Mouse (Mus musculus) cerebellum, postnatal 25 days (tissue): Measurements from ENCODE around the gene Smco3.
"Not testable (repeated sequence)": the region's sequence is repeated elsewhere in the genome, so short reads cannot be mapped to it uniquely, and the experiment has no call there.

Source experiments
- DNase-seq, 2 experiments: peaks; one replicate each; pipeline ENCODE4 v3.0.0; 2021; ENCODE audit warnings: mixed read lengths in 2 of 2

Smco3 gene

DNA sequence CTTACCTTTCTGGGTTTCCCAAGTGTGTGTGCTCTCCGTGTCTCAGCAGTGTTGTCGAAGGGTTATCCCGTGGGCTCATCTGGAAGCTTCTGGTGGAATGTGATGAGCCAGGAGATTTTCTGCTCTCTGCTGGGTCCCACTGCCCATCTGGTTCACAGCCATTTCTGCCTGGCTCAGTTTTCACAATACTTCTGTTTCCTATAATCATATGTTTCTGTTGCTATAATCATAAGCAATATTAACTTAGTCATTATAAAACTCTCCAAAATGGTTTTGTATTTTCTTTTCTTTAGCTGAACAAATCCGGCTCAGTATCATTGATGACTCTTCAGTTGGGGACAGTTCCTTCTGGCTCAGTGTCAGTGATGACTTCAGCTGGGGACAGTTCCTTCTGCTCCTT lies at the start of gene Smco3:
Gene Smco3, minus strand, starts transcription at position 101 of the 400 bp plus-strand sequence.
- DNase-seq, result no peak

DNA sequence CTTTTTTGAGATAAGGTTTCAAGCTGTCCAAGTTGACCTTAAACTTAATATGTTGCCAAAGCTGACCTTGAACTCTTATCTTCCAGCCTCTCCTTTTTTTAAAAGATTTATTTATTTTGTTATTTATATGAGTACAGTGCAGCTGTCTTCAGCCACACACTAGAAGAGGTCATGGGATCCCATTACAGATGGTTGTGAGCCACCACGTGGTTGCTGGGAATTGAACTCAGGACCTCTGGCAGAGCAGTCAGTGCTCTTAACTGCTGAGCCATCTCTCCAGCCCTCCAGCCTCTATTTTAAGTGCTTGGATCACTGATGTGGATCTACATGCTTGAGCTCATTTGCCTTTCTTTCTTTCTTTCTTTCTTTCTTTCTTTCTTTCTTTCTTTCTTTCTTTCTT lies 49.5 kb upstream of the Smco3 start:
- not testable (repeated sequence) for DNase-seq

- DNase-seq, result no peak
Measured at GRCm38 (mm10) chr6:136883961-136884360, 48.7 kb upstream of the Smco3 start.

DNA sequence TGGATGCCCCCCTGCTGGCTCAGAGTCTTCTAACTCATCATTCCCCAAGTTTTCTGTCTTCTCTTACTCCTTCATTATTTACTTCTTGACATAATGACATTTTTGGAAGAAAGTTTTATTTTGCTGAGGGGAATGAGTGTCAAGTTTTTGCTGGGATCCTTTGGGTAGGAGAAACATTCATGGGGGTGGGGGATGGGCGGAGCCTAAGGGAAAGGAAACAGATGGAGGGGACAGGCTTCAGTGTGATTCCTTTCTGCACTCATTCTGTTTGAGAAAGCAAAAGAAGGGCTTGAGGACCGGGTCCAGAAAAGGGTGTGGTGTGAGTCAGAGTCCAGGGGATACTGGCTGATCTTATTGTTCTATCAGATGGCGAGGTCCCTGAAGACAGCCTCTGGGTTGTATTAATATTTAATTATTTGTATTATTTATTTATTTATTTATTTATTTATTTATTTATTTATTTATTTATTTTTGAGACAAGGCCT lies 48.2 kb upstream of the Smco3 start:
- no peak for DNase-seq

DNA sequence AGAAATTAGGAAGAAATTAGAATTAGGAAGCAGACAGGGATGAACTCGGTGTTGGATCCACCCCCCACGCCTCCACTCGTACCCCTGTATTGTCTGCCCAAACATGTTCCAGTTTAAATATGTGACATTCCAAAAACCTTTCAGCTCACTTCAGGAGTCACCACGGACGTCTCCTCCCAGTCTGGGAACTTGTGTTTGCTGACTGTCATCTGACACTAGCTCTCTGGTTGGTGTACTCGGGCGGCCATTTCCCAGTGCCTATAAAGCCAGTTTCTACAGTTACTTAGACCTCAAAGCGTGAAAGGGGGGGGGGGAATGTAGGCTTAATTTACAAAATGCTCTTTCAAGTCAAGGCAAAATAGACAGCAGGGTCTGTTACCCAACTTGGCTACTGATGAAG lies 46.4 kb upstream of the Smco3 start:
- no peak for DNase-seq

- no peak for DNase-seq
Measured at GRCm38 (mm10) chr6:136875670-136876069, 40.4 kb upstream of the Smco3 start, which contains the start of gene Mgp. Gene Mgp (minus strand): TSS chr6:136875823.

GRCm38 (mm10) chr6:136874599-136874998 lies 39.3 kb upstream of the Smco3 start:
- DNase-seq, result no peak

DNA sequence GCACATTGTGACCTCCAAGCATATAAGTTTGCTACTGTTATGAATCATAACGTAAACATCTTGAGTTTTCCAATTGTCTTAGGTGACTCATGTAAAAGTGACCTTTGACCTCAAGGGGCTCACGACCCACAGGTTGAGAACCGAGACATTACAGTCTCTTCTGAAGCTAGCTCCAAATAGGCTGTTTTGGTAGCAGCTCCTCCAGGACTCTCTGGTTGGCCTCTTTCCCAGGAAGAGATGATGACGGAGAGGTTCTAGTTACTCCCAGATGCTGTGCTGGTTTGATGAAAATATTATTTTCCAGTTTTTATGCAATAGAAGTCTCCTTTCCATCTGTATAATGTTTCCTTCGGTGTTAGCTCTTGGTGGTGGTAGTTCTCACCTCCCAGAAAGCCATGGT lies 33.7 kb upstream of the Smco3 start:
- no peak for DNase-seq

- no peak for DNase-seq
Measured at GRCm38 (mm10) chr6:136866150-136866549, 30.9 kb upstream of the Smco3 start.

- no peak for DNase-seq
Measured at GRCm38 (mm10) chr6:136865360-136865759, 30.1 kb upstream of the Smco3 start.

DNA sequence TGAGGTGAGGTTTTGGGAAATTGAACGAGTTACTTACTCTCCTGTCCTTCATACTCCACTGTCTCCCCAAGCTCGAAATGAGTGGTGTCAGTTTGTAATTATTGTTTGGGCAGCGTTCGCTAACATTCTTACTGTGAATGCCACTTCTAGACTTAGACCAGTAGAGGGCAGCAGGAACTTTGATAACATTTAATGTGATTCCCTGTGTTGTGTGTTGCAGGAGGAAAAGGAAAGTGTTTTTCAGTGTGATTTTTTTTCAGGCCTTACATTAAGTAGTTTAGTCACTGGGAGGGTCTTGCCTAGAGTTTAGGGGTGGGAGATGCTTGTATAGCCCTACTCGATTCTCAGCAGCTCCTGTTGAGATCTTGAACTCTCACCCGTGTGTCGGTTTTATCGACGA lies 25.8 kb upstream of the Smco3 start:
- DNase-seq, result peak in 1 of 2 experiments; percentile 10

DNA sequence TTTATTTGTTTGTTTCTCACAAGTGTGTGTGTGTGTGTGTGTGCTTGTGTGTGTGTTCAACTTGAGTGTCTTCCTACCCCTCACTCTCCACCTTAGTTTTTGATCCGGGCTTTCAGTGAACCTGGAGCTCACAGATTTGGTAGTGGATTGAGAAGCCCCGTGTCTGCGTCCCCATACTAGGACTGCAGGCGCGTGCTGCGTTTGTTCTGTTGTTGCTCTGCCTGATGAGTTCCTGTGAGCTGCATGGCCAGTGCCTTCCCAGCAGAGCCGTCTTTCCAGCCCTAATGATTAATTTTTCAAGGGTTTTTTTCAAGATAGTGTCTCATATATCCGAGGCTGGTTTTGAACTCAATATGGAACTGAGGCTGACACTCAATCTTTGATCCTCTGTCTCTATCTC lies 23.2 kb upstream of the Smco3 start:
- DNase-seq, result no peak

GRCm38 (mm10) chr6:136857873-136858260 lies 22.6 kb upstream of the Smco3 start:
- DNase-seq, result no peak

DNA sequence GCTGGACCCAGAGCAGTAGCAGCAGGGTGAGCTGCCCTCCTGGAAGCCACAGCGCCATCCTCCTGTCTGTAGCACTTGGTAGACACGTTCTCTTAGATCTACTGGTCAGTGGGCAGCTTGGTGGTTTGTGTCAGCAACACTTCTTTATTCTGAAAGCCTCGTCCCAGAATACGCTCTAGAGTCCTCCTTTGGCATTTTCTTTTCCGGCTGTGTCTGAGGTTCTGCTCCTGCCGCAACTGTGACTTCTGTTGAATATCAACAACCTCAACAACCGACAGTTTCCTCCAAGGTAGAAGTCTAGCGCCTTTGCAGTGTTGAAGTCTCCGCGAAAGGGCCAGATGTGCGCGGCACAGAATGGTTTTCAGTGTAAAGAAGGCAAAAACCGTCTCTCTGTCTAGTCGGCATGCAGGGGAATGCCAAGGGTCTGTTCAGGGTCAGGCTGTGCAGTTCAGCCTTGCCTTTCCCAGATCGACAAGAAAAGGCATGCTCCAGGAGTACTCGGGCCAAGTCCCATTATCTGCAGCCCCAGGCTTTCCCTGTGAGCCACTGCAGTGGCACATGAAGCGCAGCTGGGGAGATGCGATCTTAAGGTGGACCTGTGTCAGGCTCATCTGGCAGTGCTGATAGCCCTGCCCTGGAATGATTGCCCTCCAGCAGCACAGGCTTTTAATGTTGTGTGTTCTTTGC lies 22.1 kb upstream of the Smco3 start, which contains the start of gene Art4:
Gene Art4, minus strand, starts transcription at position 548 of the 687 bp plus-strand sequence.
- no peak for DNase-seq

GRCm38 (mm10) chr6:136856071-136856636 lies 20.9 kb upstream of the Smco3 start:
- DNase-seq, result no peak

DNA sequence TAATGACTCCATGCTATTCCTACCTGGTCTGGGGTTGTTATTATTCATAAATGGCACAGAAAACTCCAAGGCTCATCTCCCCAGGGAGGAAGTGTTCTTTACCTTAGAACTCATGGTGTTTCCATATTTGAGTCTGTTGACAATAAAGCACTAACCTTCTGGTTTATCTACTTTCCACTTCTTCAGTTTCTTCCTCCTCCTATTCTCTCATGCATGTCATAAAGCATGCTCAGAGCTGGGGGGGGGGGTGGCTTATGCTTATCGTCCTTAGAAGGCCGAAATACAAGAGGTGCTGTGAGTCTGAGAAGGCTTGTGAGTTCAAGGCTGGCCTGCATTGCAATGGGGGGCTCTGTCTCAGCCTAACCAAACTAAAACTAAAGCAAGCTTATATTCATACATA lies 19.9 kb upstream of the Smco3 start:
- no peak for DNase-seq

GRCm38 (mm10) chr6:136854361-136854781 lies 19.1 kb upstream of the Smco3 start:
- no peak for DNase-seq

GRCm38 (mm10) chr6:136852762-136853161 lies 17.5 kb upstream of the Smco3 start:
- no peak for DNase-seq

DNA sequence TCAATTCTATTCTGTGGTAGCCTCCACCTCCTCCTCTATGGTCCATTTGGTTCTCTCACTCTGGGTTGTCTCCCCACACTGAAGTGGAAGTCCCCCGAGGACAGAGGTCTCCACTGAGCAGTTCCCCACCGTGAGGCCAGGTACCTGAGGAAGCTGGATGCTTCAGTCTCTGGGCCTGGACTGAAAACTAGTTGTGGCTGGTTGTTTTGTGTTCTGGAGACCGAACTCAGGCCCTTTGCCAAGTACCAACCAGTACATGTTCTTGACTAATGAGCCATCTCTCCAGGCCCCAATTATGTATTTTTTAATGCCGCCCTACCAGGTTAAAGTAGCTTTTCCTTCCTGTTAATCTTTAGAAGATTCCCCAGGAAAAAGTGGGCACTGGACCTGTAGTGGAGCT lies 17.1 kb upstream of the Smco3 start:
- DNase-seq, result no peak

DNA sequence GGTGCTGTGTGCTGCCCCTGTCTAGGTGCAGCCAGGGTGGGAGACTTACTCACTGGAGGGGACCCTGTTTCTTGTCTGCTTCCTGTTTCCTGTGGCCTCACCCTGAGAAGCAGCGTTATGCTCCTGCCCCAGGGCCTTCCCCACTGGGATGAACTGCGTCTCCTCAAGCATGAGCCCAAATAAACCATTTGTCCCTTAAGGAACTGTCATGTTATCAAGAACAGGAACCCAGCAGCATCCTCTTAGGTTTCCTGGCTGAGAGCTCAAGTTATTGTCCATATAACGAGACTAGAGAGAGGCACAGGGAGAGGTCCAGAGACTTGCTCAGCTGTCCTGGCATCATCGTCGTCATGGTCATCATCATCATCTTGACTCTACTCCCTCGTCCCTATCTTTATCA lies 15.0 kb upstream of the Smco3 start:
- no peak for DNase-seq

GRCm38 (mm10) chr6:136848971-136849370 lies 13.7 kb upstream of the Smco3 start:
- DNase-seq, result no peak

DNA sequence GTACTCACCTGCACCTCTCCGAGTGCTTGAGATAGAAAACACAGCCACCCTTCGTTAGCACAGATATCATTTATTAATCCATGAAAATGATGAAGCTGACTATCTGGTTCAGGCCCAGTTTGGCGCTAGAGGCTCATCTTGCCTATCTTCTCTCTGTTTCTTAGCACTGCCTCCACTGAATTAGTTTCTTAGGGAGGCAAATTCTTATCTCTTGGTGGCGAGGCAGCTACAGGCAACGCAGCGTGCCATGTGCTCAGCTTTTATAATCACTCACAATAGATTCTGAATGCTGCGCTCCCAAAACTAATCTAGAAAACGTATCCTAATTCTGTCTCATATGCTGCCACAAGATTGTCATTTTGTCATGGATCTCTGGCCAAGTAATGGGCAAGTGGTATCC lies 13.1 kb upstream of the Smco3 start:
- DNase-seq, result no peak

- DNase-seq, result peak; percentile 14 to 47
Measured at GRCm38 (mm10) chr6:136847790-136848189, 12.5 kb upstream of the Smco3 start.

GRCm38 (mm10) chr6:136847267-136847666 lies 12.0 kb upstream of the Smco3 start:
- no peak for DNase-seq
